Mouse (Mus musculus) cortical plate, adult 2 months (tissue): ENCODE results near the gene Plk5.

Experiments
- CTCF ChIP-seq: fragments of 200-500 bp; IDR thresholded peaks from 2 replicates; pipeline ENCODE4 v1.5.1; 2011; ENCODE audit warnings: mild to moderate bottlenecking, control low read depth, low read length; ENCODE audit not compliant: insufficient read depth; ENCODE audit errors: extremely low read depth
- POLR2A ChIP-seq: fragments of 200-500 bp; IDR thresholded peaks from 2 replicates; pipeline ENCODE4 v1.6.1; 2011; ENCODE audit warnings: mild to moderate bottlenecking, low read length, control low read depth; ENCODE audit not compliant: insufficient read depth; ENCODE audit errors: extremely low read depth

DNA sequence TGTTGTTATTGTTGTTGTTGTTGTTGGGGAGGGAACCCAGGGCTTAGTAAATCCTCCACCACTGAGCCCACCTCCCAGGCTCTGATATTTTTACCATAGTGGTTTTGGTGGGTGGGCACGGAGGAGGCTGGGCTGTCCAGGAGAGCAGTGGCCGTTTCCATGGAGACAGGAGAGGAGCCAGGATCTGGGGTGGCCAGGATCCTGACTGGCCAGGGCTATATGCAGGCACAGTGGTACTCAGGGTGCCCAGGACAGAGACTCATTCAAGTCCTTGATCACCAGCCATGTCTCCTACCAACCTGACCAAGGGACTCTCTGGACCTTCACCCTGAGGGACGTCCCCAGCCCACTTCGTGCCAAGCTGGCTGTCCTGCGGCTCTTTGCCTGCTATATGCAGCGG is 7.5 kb downstream of the Plk5 start:
- TF ChIP-seq POLR2A (no peak), CTCF (no peak)
